12 mouse cellular contexts compared by ENCODE assay signal in the genomic region with DNA sequence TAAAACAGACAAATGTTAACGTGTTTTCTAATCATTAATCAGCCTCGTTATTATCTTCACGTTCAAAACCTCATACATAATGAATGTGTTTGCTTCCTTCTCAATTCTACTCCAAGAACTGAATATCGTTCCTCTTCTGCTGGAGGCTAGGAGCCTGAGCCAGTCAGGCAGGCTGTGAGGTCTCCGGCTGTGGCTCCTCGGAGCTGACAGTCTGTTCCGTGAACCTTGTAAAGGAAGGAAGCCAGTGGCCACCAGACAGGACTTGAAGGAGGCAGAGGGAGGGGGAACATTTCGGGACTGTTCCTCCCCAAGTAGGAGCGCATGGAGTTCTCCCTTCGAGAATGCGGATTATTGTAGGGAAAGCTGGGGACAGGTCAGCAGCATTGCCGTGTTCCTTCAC.
DNase-seq lines count a peak whose midpoint lies in the region; ATAC-seq and TF ChIP-seq lines count a peak whose summit lies in the region.
"Had no signal": no experiment of that assay in that cellular context is flagged by ENCODE, and none has a peak within 500 bp of the region (broad histone marks: within the 10 kb centered on the region; RNA-seq: fewer than 3 reads in every experiment).

No protein-coding gene starts in this region.

- H3K4me2 ChIP-seq in embryonic facial prominence, embryonic 14.5 days (ENCODE audit: low read depth, low read length): peak overlapping the region; percentile 19
- H3K4me2 ChIP-seq in limb, embryonic 14.5 days (replicated peaks; ENCODE audit: low read depth, low read length, severe bottlenecking): peak overlapping the region; percentile 40
- no peak overlapping the region for H3K4me2 ChIP-seq in lung, postnatal 0 days (replicated peaks; ENCODE audit: low read depth, low read length)
- H3K4me2 ChIP-seq: liver, embryonic 11.5 days had no signal

- DNase-seq in kidney, adult 18-20 months: peak; percentile 11
- no peak for DNase-seq in kidney, adult 11 months
- no peak for DNase-seq in embryonic facial prominence, embryonic 14.5 days (ENCODE audit: low spot score)
- peak; percentile 42 to 51 for DNase-seq in heart, postnatal 10 days
- DNase-seq in limb, embryonic 14.5 days (ENCODE audit: low spot score): no peak
- no peak for DNase-seq in ovary, adult 18-20 months (ENCODE audit: low spot score)
- DNase-seq in cerebellum, postnatal 4 days (ENCODE audit: low spot score in 2 of 2): no peak
- DNase-seq in lung, postnatal 0 days (ENCODE audit: low spot score): no peak
- DNase-seq: right cerebral cortex, postnatal 14 days had no signal

- TF ChIP-seq CTCF in lung, postnatal 0 days (IDR thresholded peaks at IDR 0.05): no peak

- TF ChIP-seq EP300 in lung, postnatal 0 days (IDR thresholded peaks at IDR 0.05): no peak

- peak overlapping the region; percentile 75 for H3K27ac ChIP-seq in embryonic facial prominence, embryonic 14.5 days (replicated peaks; ENCODE audit: low read depth, low read length)
- H3K27ac ChIP-seq in limb, embryonic 14.5 days (replicated peaks; ENCODE audit: low read depth, low read length): peak overlapping the region; percentile 49; the same call in 1 of the 2 replicates
- H3K27ac ChIP-seq in lung, postnatal 0 days (ENCODE audit: low read length): no peak overlapping the region
- H3K27ac ChIP-seq: hindbrain, embryonic 10.5 days had no signal

- no peaks in the 10 kb centered on the region for H3K27me3 ChIP-seq in embryonic facial prominence, embryonic 14.5 days (replicated peaks; ENCODE audit: control insufficient read depth, insufficient read depth, low read length)
- no peaks in the 10 kb centered on the region for H3K27me3 ChIP-seq in limb, embryonic 14.5 days (ENCODE audit: control insufficient read depth, insufficient read depth, low read length)
- H3K27me3 ChIP-seq in lung, postnatal 0 days (replicated peaks; ENCODE audit: insufficient read depth, low read length): no peaks in the 10 kb centered on the region
- H3K27me3 ChIP-seq: megakaryocyte, embryonic 14.5 days had no signal

- intact Hi-C loops in heart, postnatal 10 days (cut with DNase I): no loop called here

- no peak overlapping the region for H3K9ac ChIP-seq in embryonic facial prominence, embryonic 14.5 days (ENCODE audit: low read depth, low read length)
- H3K9ac ChIP-seq in limb, embryonic 14.5 days (ENCODE audit: low read depth, low read length, severe bottlenecking): no peak overlapping the region
- no peak overlapping the region for H3K9ac ChIP-seq in lung, postnatal 0 days (replicated peaks; ENCODE audit: low read depth)

- H3K4me3 ChIP-seq in embryonic facial prominence, embryonic 14.5 days (ENCODE audit: low read depth, low read length): no peak overlapping the region; the same call in 1 of the 2 replicates
- peak overlapping the region; percentile 16; the same call in 1 of the 2 replicates for H3K4me3 ChIP-seq in limb, embryonic 14.5 days (replicated peaks; ENCODE audit: low read length)
- H3K4me3 ChIP-seq in lung, postnatal 0 days (ENCODE audit: low read depth, low read length): no peak overlapping the region
- H3K4me3 ChIP-seq: hindbrain, embryonic 10.5 days; megakaryocyte, embryonic 14.5 days had no signal

- no peak for TF ChIP-seq POLR2A in limb, embryonic 14.5 days (IDR thresholded peaks at IDR 0.05; ENCODE audit: borderline replicate concordance, extremely low read depth, insufficient read depth, insufficient read length)

- H3K4me1 ChIP-seq in embryonic facial prominence, embryonic 14.5 days (ENCODE audit: control insufficient read depth, insufficient read depth, low read length): peaks cover 5% of the 10 kb centered on the region; the same call in 1 of the 2 replicates
- peaks cover 27% of the 10 kb centered on the region for H3K4me1 ChIP-seq in limb, embryonic 14.5 days (ENCODE audit: control insufficient read depth, insufficient read depth, low read length)
- peaks cover 9% of the 10 kb centered on the region; the same call in 1 of the 2 replicates for H3K4me1 ChIP-seq in lung, postnatal 0 days (ENCODE audit: insufficient read depth, low read depth, low read length)
- H3K4me1 ChIP-seq: megakaryocyte, embryonic 14.5 days had no signal

- H3K9me3 ChIP-seq in embryonic facial prominence, embryonic 14.5 days (ENCODE audit: control insufficient read depth, low read length): no peaks in the 10 kb centered on the region
- no peaks in the 10 kb centered on the region for H3K9me3 ChIP-seq in limb, embryonic 14.5 days (ENCODE audit: control insufficient read depth, low read length)
- no peaks in the 10 kb centered on the region for H3K9me3 ChIP-seq in lung, postnatal 0 days (ENCODE audit: low read length)
- H3K9me3 ChIP-seq: hindbrain, embryonic 10.5 days had no signal

- ATAC-seq in embryonic facial prominence, embryonic 14.5 days (ENCODE audit: low read depth): no peak
- no peak for ATAC-seq in limb, embryonic 14.5 days (ENCODE audit: low FRiP score, low read depth)
- no peak for ATAC-seq in lung, postnatal 0 days

- no peaks in the 10 kb centered on the region for H3K36me3 ChIP-seq in embryonic facial prominence, embryonic 14.5 days (ENCODE audit: control insufficient read depth, insufficient read depth, low read length)
- H3K36me3 ChIP-seq in limb, embryonic 14.5 days (ENCODE audit: control insufficient read depth, insufficient read depth, low read length): no peaks in the 10 kb centered on the region
- H3K36me3 ChIP-seq in lung, postnatal 0 days (ENCODE audit: insufficient read depth, low read length): no peaks in the 10 kb centered on the region

- 57% methylated on average over 12 of the region's 12 CpGs for WGBS in embryonic facial prominence, embryonic 14.5 days
- 44% methylated on average over 12 of the region's 12 CpGs for WGBS in limb, embryonic 14.5 days
- WGBS in lung, postnatal 0 days: 35% methylated on average over 12 of the region's 12 CpGs

Comparison
In these comparisons a context has a peak if more than half of its experiments do, and no peak if none do; other contexts are left out.
1. DNase-seq: peak in kidney, adult 18-20 months (single experiment) and heart, postnatal 10 days (2 of 2); none in kidney, adult 11 months (single experiment), embryonic facial prominence, embryonic 14.5 days (single experiment), limb, embryonic 14.5 days (single experiment), ovary, adult 18-20 months (single experiment), cerebellum, postnatal 4 days (0 of 2) and lung, postnatal 0 days (single experiment).